Mouse (Mus musculus) cerebellum, adult 9-11 months (tissue): ENCODE results near the gene Poc1b.
"Not testable (repeated sequence)": the region's sequence is repeated elsewhere in the genome, so short reads cannot be mapped to it uniquely, and the experiment has no call there.

Source experiments
- DNase-seq: peaks from one replicate; pipeline ENCODE4 v3.0.0; 2022

The Poc1b gene

GRCm38 (mm10) chr10:99115471-99116236 is 8.8 kb downstream of the Poc1b start:
- no peak for DNase-seq

GRCm38 (mm10) chr10:99116237-99116632 is 9.4 kb downstream of the Poc1b start:
- DNase-seq = no peak

GRCm38 (mm10) chr10:99116650-99117615 is 10.1 kb downstream of the Poc1b start:
- no peak for DNase-seq

DNA sequence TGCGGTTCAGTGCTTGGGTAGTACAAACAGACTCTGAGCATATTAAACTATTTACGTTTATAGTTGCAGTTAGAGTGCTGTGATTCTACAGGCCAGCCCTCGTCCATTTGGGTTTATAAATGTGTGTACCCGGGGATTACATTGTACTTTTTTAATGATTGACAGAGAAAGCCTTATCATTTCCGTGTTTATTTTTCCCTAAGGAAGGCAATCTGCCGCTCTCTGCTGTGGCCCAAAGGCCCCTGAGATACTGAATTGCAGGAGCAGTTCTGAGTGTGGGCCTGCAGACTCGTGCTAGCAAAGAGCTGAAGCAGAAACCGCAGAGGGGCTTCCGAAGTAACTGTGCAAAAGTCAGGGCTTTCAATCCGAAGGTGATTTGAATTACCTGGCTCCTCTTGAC is 11.0 kb downstream of the Poc1b start:
- no peak for DNase-seq

DNA sequence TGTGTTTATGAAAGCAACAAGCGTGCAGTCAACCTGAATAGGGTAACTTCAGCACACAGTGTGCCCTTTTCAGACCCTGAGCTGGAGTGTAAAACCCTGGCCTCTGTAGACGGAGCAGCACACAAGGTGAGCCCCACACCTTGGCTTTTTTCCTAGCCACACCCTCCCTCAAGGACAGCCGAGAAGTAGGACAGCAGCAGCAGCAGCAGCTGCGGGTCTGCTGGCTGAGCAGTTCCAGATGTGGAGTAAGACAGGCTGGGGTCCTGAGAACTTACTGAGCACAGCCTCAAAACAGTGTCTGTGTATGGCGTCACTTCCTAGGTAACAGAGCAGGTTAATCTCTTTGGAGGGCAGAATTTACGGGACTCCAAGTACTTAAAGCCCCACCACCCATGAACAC is 11.9 kb downstream of the Poc1b start:
- DNase-seq = no peak

GRCm38 (mm10) chr10:99119471-99119870 is 12.6 kb downstream of the Poc1b start:
- DNase-seq = no peak

DNA sequence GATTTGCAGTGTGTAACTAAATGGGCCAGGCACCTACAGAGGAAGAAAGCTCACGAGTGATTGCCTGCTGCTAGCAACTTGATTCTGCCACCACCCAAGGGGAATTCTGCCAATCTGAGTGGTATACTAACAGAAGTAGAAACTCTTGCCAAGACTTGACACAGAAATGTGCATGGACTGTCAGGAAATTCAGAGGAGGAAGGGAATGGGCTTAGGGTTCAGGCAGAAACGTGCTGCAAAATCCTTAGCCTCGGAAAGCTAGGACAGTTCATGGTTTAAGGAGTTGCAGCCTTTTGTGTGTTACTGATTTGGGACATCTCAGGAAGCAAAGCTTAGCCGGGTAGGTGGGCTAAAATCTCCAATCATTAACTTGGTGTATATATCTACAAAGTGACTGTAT is 19.4 kb downstream of the Poc1b start, which contains the start of gene Phxr2:
Gene Phxr2 (minus strand): TSS at position 101 of the 400 bp plus-strand sequence.
- no peak for DNase-seq

DNA sequence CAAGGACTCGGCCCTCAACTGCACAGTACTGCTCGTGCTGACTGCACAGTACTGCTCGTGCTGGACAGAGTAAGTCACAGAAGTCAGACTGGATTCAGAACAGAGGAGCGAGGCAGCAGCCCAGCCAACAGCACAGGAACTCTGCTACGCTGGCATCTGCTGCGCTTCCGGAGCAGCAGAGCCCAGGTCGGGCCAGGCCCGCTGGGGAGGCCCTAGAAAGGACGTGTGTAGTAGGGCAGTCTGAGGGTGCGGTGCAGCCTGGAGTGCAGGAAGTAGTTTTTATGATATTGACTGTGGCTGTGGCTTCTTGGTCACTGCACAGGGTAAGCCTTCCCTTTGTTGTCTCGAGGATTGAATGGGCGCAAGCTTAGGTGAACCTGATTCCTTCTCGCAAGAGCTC is 20.1 kb downstream of the Poc1b start:
- DNase-seq = no peak

DNA sequence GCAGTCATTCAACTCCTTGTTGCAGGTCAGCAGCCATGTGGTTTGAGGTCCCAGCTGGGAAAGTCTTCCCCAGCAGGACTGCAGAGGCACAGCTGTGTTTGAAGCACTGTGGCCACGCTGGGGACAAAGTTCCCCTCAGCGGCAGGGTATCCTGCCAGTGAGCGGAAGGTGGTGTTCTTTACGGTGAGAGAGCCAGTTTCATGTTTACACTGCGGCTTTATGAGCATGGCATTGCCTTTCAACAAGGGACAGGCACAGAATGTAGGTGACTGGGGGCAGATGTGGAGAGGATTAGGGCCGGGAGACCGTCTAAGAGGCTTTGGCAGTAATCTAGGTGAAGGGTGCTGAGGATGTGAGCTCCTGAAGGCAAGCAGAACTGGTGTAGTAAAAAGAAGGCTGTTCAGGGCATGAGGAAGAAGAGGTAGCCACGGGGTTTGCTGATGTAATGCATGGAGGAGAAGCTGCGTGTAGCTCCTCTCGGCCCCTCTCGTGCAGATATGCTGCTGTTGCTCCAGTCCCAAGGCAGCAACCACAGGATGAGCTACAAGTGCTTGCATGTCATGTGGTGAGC is 20.9 kb downstream of the Poc1b start:
- DNase-seq = no peak

DNA sequence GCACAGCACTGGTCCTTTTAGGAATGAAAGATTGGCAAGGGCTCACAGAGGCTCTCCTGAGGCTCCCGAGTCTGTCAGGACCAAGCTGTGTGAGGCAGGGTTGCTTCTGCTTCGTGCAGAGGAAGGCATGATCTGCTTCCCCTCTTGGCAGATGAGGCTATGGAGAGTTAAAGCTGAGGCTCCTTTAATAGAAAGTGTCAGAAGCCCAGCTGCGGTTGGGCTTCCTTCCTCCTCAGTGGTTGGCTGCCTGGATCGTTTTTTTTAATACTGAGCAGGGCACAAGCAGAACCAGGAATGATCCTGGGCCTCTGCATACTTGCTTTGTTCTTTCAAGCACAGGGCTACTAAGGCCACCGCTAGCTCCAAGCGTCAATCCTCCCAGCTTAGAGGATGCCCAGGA is 23.8 kb downstream of the Poc1b start:
- no peak for DNase-seq

DNA sequence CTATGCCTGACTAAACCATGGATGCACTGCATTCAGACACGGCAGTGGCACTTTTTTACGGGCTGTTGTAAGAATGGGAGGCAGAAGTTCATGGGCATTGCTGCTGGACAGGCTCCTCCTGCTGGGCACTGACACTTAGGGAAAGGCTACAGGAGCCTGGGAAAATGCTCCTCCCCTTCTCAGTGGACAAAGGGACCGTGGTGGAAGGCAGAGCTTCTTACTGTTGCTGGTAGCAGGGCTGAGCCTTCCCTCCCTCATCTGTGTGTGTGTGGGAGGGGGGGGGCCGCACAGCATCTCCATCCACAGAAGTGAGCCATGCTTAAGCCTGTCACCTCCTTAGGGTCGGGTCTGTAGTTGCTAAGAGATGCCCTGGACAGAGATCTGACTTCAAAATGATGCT is 24.5 kb downstream of the Poc1b start:
- DNase-seq = no peak

DNA sequence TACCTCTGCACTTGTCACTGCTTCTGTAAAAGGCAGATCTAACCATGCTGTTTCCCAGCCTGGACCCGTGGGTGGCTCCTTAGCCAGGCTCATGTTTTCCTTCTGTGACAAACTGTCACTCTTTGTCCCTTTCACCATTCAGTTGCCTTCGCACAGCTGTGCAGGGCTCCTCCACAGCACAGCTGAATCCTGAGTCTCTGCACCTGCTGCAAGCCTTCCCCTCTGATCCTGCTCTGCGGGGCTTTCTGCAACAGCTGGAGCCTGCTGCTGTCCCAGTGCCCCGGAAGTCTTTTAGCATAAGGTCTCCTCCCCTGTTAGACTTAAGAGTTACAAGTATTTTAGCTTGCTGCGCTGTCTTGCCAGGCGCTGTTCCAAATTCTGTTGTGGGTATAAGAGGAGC is 25.4 kb downstream of the Poc1b start:
- no peak for DNase-seq

GRCm38 (mm10) chr10:99132595-99133272 is 25.9 kb downstream of the Poc1b start:
- DNase-seq = no peak

- no peak for DNase-seq
These were observed 26.6 kb downstream of the Poc1b start for GRCm38 (mm10) chr10:99133321-99133875.

- no peak for DNase-seq
These were observed 29.5 kb downstream of the Poc1b start for GRCm38 (mm10) chr10:99136337-99136736.

DNA sequence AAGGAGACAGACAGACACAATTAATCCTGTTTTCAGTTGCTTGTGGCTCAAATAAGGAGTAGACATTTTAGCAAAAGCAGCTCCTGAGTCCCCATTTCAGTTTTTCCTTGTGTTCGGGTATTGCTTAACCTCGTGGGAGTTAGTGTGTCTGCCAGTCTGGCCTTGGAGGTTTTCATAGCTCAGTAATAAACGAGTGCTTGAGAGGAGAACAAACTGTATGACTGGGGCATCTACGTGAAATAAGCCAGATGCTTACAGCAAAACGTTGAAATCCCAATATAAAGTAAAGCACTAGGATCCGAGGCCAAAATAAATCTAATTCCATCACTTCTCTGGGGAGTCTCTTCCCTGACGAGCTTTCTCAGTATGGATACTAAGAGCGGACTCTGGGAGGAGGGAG is 38.8 kb downstream of the Poc1b start:
- no peak for DNase-seq

GRCm38 (mm10) chr10:99146596-99146995 is 39.8 kb downstream of the Poc1b start:
- DNase-seq = no peak

DNA sequence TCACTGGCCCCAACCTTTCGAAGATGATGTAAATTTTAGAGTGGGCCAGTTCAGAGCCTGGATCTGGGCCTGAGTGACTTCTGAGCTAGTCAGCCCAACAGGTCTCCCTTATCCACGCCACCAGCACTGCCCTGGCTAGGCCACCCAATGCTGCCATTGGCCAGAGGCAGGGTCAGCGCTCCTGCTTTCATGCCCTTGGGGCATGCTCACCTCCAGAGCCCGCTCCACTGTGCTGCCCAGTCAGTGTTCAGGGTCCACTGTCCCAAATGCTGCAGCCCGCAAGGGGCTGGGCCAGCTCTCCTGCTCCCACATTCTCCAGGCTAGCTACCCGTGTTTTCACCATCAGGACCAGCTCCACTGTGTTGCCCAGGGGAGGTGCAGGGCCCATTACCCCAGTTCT is 43.2 kb downstream of the Poc1b start:
- DNase-seq = no peak

GRCm38 (mm10) chr10:99151580-99151979 is 44.7 kb downstream of the Poc1b start:
- DNase-seq = no peak

DNA sequence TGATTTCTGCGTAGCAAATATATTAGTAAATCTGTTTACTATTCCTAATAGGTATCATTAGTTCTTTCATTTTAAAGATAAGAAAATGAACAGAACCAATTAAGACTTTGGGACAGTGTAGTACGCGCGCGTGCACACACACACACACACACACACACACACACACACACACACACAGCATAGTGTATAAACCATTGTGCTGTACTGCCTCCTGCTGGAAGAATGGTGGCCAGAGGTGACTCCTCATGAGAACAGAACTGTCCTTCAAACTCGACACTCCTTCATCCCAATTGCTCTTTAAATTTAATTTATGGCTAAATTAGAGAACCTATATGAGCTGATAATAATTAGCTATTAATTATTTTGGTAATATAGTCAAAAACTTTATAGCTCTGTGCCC is 45.2 kb downstream of the Poc1b start:
- no peak for DNase-seq

- DNase-seq = no peak
These were observed 47.8 kb downstream of the Poc1b start for GRCm38 (mm10) chr10:99154635-99155034.

GRCm38 (mm10) chr10:99156808-99157207 is 50.0 kb downstream of the Poc1b start:
- DNase-seq = no peak

- not testable (repeated sequence) for DNase-seq
These were observed 50.9 kb downstream of the Poc1b start for GRCm38 (mm10) chr10:99157697-99158096.
